Mouse (Mus musculus): ENCODE measurements around the gene Gm2310.

DNA sequence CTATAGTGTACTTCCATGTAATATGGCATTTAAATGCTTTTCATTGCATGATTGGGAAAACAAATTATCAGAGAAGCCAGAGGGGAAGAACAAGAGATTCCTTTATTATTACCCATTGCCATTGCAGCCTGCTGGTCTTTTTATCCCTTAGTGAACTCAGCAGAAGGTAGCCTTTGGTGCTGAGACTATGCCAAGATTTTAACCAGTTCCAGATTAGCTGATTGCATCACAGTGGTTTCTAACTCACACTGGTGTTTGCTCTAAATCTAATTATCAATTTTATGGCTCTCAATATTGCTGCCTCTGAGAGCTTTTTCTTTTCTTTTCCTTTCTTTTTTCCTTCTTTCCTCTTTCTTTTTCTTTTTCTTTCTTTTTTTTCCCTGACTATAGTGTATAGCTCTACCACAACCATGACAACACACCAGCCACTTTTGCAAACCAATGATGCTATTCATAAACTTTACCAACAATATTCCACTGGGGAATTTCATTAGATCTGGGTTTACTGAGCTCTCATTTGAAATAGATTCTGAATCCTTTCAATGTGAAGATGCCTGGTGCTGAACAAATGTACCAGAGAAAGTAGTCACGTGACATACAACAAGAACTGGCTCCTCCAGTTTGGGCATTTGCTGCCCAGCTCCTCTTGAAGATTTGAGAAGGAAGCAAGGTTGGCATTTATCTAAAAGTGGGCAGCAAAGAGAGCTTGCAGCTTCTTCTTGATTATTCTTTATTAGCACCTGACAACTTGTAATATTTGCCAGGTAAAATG lies 43.9 kb upstream of the Gm2310 start:
- TF ChIP-seq POLR2A (IDR thresholded peaks at IDR 0.05; ENCODE audit: control insufficient read depth, low read depth, low read length) = no peak
- TF ChIP-seq CTCF (IDR thresholded peaks at IDR 0.05; ENCODE audit: control insufficient read depth, insufficient read depth, insufficient replicate concordance, low read depth, low read length) = no peak
